Mouse (Mus musculus) midbrain, embryonic 11.5 days (tissue): ENCODE data around the gene B3glct. TPM values are rescaled to one million over a fixed set of nuclear protein-coding genes. Genes with fewer than 3 reads are reported as not detected.

Source experiments
- ATAC-seq: fragments of 200-750 bp; cut with Nextera tagmentation; 2 replicates; pipeline ENCODE4 v1.8.0; 2017; ENCODE audit warnings: moderate TSS enrichment, moderate library complexity; ENCODE audit not compliant: low FRiP score
- DNase-seq: peaks from one replicate; pipeline ENCODE4 v3.0.0; 2015; ENCODE audit warnings: low spot score; ENCODE audit errors: missing footprints
- H3K27ac ChIP-seq: fragments of 300-500 bp; sonication (generic); 2 replicates; pipeline ENCODE4 v1.5.1; 2014; ENCODE audit warnings: low read depth, low read length
- H3K27me3 ChIP-seq: fragments of 300-500 bp; sonication (generic); 2 replicates; pipeline ENCODE4 v1.6.1; 2014; ENCODE audit warnings: mild to moderate bottlenecking, low read length, moderate library complexity, mixed read lengths; ENCODE audit not compliant: control insufficient read depth, insufficient read depth
- H3K36me3 ChIP-seq: fragments of 300-500 bp; sonication (generic); 2 replicates; pipeline ENCODE4 v1.6.1; 2014; ENCODE audit warnings: mild to moderate bottlenecking, low read length, moderate library complexity, mixed read lengths; ENCODE audit not compliant: control insufficient read depth, insufficient read depth
- H3K4me1 ChIP-seq: fragments of 300-500 bp; sonication (generic); 2 replicates; pipeline ENCODE4 v1.6.1; 2014; ENCODE audit warnings: low read length; ENCODE audit not compliant: control insufficient read depth, insufficient read depth
- H3K4me2 ChIP-seq: fragments of 300-500 bp; sonication (generic); 2 replicates; pipeline ENCODE4 v1.6.1; 2014; ENCODE audit warnings: mild to moderate bottlenecking, moderate library complexity
- H3K4me3 ChIP-seq: fragments of 300-500 bp; sonication (generic); 2 replicates; pipeline ENCODE4 v1.5.1; 2014; ENCODE audit warnings: low read depth, low read length
- H3K9ac ChIP-seq: fragments of 300-500 bp; sonication (generic); 2 replicates; pipeline ENCODE4 v1.6.1; 2014; ENCODE audit warnings: low read length
- H3K9me3 ChIP-seq: fragments of 300-500 bp; sonication (generic); 2 replicates; pipeline ENCODE4 v1.6.1; 2016; ENCODE audit warnings: low read length; ENCODE audit not compliant: control insufficient read depth
- WGBS: fragments of 180-500 bp; shearing (Covaris S2); extraction: QIAGEN DNeasy Blood & Tissue Kit; methylation state at CpG from one replicate; pipeline ENCODE4 v1.1.7; 2014; 5-methylcytosine and 5-hydroxymethylcytosine counted together
- polyA plus RNA-seq: library from polyadenylated mRNA; unstranded; fragments of >200 nt; fragmentation: Nextera tagmentation; extraction: Ambion mirVana; gene quantifications from 2 replicates; pipeline ENCODE4 v1.2.1, GENCODE M21; 2014

B3glct gene
- polyA plus RNA-seq, 1 experiment from 2014 or later: 16.0 TPM

DNA sequence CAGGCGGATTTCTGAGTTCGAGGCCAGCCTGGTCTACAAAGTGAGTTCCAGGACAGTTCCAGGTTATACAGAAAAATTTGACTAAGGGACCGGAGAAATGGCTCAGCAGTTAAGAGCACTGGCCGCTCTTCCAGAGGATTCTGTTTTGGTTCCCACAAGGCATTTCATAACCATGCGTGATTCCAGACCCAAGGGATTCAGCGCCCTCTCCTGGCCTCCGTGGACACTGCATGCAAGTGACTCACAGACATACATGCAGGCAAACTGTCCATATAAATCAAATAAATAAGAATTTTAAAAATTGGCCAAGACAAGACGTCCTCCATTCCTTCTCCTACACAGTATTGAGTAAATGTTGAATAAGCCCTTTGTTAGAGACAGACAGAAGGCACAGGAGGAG is 53.7 kb downstream of the B3glct start:
- DNase-seq (peak; percentile 84), ATAC-seq (no peak)
- H3K9me3 ChIP-seq: peaks cover 3% of the 10 kb centered on the region; the same call in 1 of the 2 replicates
- WGBS: 92% methylated on average over 8 of the region's 8 CpGs
- H3K4me2 ChIP-seq: no peak overlapping the region
- H3K4me1 ChIP-seq: no peaks in the 10 kb centered on the region
- no peak overlapping the region for H3K9ac ChIP-seq
- 0 out of 2 replicates have a peak, but pooled peaks cover 4% of the 10 kb centered on the region for H3K36me3 ChIP-seq
- no peak overlapping the region for H3K4me3 ChIP-seq
- H3K27ac ChIP-seq: no peak overlapping the region
- H3K27me3 ChIP-seq: no peaks in the 10 kb centered on the region

DNA sequence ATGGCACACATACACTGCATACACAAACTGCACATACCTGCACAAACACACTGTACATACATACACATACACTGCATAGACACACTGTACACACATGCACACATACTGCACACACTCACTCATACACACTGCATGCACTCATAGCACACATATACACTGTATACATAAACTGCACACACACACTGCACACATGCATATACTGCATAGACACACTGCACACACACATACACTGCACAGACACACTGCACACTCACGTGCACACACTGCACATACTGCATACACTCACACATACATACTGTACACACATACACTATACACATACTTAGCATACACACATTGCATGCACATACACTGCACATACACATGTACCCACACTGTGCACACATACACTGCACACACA is 59.2 kb downstream of the B3glct start:
- DNase-seq (no peak), ATAC-seq (no peak)
- 97% methylated on average over 1 of the region's 1 CpGs for WGBS
- Histone ChIP-seq H3K27me3 (no peaks in the 10 kb centered on the region), H3K27ac (no peak overlapping the region), H3K4me2 (no peak overlapping the region), H3K9ac (no peak overlapping the region), H3K9me3 (peaks cover 5% of the 10 kb centered on the region; the same call in 1 of the 2 replicates), H3K36me3 (no peaks in the 10 kb centered on the region), H3K4me1 (no peaks in the 10 kb centered on the region), H3K4me3 (no peak overlapping the region)

DNA sequence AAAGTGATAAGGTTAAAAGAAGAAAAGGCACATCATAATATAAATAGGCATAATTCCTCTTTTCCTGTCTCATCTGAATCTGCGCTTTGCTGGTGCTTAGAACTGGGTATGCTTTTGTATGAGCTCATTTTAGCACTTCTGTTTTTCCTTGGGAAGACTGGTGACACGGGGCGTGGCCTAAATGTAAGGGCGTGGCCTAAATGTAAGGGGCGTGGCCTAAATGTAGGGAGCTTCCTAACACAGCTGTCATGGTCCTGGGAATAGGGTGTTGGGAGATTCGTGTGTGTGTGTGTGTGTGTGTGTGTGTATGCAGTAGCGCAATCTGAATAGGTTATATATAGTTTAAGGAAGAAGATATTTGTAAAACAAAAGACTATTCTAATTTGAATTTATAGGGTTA is 62.1 kb downstream of the B3glct start:
- no peak overlapping the region for H3K27ac ChIP-seq
- no peak overlapping the region for H3K4me2 ChIP-seq
- H3K4me3 ChIP-seq: no peak overlapping the region
- H3K9me3 ChIP-seq: peaks cover 2% of the 10 kb centered on the region; the same call in 1 of the 2 replicates
- no peaks in the 10 kb centered on the region for H3K4me1 ChIP-seq
- ATAC-seq (no peak), DNase-seq (no peak)
- H3K9ac ChIP-seq: no peak overlapping the region
- 88% methylated on average over 7 of the region's 7 CpGs for WGBS
- no peaks in the 10 kb centered on the region for H3K27me3 ChIP-seq
- no peaks in the 10 kb centered on the region for H3K36me3 ChIP-seq

DNA sequence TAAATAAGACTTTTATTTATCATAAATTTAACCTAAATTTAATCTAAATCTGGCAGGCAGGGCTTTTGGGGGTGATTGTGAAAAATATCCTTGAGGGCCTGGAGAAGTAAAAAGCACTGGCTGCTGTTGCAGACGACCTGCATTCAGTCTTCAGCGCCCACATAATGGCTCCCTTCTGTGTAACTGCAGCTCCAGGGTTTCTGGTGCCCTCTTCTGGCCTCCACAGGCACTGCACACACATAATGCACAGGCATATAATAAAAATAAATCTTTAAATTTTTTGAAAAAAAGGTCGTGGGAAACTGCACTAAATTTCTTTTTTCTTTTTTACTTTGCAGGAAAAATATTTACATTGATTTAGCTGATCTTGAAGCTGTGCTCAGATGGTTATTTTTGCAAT is 62.7 kb downstream of the B3glct start:
- Histone ChIP-seq H3K4me1 (no peaks in the 10 kb centered on the region), H3K36me3 (no peaks in the 10 kb centered on the region), H3K4me3 (no peak overlapping the region), H3K27ac (no peak overlapping the region), H3K4me2 (no peak overlapping the region), H3K9me3 (peaks cover 2% of the 10 kb centered on the region; the same call in 1 of the 2 replicates), H3K27me3 (no peaks in the 10 kb centered on the region), H3K9ac (no peak overlapping the region)
- DNase-seq (no peak), ATAC-seq (no peak)
- WGBS: 81% methylated on average over 3 of the region's 3 CpGs

DNA sequence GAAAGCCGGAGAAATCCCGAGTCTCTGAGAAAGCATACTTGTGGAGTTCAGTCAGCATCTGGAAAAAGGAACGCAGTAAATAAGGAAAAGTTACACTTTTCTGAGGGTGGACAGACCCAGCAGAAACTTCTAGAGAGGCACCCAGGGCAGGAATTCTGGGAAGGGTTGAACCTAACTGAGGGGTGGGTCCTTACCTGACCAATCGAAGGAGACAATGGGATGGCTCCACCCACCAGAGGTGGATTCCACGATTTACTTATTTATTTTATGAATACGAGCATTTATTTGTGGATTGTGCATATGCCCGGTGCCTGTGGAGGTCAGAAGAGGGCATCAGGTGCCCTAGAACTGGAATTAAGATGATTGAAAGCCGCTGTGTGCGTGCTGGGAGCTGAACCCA is 64.3 kb downstream of the B3glct start:
- no peaks in the 10 kb centered on the region for H3K27me3 ChIP-seq
- no peak overlapping the region for H3K9ac ChIP-seq
- peaks cover 2% of the 10 kb centered on the region; the same call in 1 of the 2 replicates for H3K9me3 ChIP-seq
- no peaks in the 10 kb centered on the region for H3K36me3 ChIP-seq
- DNase-seq: no peak
- 96% methylated on average over 9 of the region's 9 CpGs for WGBS
- no peak overlapping the region for H3K27ac ChIP-seq
- ATAC-seq: no peak
- no peak overlapping the region for H3K4me3 ChIP-seq
- no peak overlapping the region for H3K4me2 ChIP-seq
- no peaks in the 10 kb centered on the region for H3K4me1 ChIP-seq

DNA sequence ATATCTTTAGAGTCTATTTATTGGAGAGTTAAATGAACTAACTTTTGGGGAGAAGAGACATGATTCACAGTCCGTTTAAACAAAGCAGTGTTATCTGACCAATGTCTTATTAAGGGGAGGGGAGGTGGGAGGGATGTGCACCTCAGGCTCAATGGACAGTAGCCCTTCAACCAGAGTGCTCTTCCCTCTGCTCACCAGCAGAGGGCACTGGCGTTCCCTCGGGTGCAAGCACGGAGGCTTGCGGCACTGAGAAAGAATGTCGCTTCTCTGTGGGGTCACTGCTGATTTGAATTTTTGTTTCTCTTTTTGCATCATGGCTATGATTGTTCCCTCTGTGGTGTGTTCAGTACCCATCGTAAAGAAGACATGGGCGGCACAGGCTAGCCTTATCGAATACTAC is 67.0 kb downstream of the B3glct start:
- Histone ChIP-seq H3K9me3 (peaks cover 2% of the 10 kb centered on the region; the same call in 1 of the 2 replicates), H3K4me3 (no peak overlapping the region), H3K27ac (no peak overlapping the region), H3K4me1 (no peaks in the 10 kb centered on the region), H3K9ac (no peak overlapping the region), H3K27me3 (no peaks in the 10 kb centered on the region), H3K4me2 (no peak overlapping the region), H3K36me3 (0 out of 2 replicates have a peak, but pooled peaks cover 2% of the 10 kb centered on the region)
- DNase-seq: no peak
- 94% methylated on average over 9 of the region's 9 CpGs for WGBS
- ATAC-seq: no peak

DNA sequence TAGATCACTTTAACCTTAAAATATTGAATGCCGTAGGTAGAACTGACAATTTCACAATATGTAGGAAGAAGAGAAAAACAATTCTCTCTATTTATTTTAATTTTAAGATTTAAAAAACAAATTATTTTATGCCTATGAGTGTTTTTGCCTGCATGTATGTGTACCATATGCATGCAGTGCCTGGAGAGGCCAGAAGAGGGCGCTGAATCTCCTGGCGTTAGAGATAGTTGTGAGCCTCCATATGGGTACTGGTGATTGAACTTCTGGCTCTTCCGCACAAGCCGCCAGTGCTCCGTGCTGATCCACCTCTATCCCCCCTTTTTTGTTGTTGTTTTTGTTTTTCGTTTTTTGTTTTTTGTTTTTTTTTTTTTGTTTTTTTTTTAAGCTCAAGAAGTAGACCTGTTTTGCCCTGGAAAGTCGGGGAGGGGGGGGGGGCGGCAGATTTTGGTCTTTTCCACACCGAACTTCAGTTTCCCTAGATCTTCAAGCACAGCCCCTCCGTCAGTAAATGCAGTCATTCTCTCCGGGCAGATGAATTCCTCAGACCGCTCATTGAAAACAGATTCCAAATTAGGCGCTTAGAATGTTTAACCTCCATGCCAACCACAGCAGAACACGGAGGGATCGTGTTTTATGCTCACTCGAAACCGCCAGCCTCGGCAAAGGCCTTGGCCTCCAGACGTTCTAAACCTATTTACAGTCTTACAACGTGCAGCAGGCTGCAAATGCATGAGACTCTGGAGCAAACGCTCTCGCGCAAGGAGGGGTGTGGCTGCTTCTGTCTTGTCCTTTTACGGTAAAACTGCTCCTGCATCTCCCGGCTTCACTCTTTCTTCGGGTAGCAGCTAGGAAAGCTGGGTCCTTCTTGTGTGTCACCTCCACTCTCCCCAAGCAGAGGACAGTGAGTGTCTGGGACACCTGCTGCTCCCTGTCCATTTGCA is 70.9 kb downstream of the B3glct start:
- Histone ChIP-seq H3K36me3 (peaks cover 4% of the 10 kb centered on the region; the same call in 1 of the 2 replicates), H3K4me1 (no peaks in the 10 kb centered on the region), H3K4me2 (no peak overlapping the region), H3K27me3 (no peaks in the 10 kb centered on the region), H3K4me3 (no peak overlapping the region), H3K27ac (no peak overlapping the region), H3K9me3 (no peaks in the 10 kb centered on the region), H3K9ac (no peak overlapping the region)
- WGBS: 86% methylated on average over 27 of the region's 27 CpGs
- no peak for ATAC-seq
- no peak for DNase-seq

DNA sequence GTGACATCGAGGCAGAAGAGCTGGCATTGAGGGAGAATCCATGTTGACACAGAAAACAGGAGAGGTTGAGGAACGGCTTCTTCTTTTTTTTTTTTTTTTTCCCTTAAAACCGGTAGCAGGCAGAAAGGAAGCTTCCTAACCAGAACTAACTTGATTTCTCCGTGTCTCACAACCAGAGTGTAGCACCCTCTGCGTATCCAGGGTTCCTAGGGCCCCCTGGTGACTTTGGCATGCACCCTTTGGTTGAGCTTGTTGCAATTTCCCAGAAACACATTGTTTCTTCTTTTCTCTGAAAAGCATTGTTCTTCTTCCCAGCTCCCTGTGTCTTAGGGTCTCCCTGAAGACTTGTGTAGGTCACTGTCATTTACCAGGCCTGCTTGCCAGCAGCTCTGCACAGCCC is 73.8 kb downstream of the B3glct start:
- H3K36me3 ChIP-seq: peaks cover 4% of the 10 kb centered on the region; the same call in 1 of the 2 replicates
- H3K4me3 ChIP-seq: no peak overlapping the region
- 53% methylated on average over 5 of the region's 5 CpGs for WGBS
- H3K4me1 ChIP-seq: no peaks in the 10 kb centered on the region
- H3K27me3 ChIP-seq: no peaks in the 10 kb centered on the region
- H3K9me3 ChIP-seq: no peaks in the 10 kb centered on the region
- H3K27ac ChIP-seq: no peak overlapping the region
- no peak for ATAC-seq
- no peak for DNase-seq
- H3K9ac ChIP-seq: no peak overlapping the region
- H3K4me2 ChIP-seq: no peak overlapping the region

DNA sequence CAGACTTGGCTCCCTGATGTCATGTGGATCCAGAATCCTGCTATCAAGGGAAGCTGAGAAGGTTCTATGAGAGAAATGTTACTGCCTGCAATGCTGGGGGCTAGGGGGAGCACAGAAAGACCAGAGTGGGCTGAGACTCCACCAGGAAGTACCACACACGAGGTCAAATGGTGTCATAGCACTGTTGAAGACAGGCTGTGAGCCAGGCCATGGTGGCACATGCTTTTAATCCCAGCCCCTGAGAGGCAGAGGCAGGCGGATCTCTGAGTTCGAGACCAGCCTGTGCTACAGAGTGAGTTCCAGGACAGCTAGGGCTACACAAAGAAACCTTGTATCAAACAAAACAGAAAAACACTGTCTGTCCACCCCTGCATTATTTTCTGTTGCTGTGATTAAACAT is 75.0 kb downstream of the B3glct start:
- WGBS: 89% methylated on average over 3 of the region's 3 CpGs
- DNase-seq (no peak), ATAC-seq (no peak)
- H3K27ac ChIP-seq: no peak overlapping the region
- H3K4me1 ChIP-seq: no peaks in the 10 kb centered on the region
- H3K36me3 ChIP-seq: peaks cover 4% of the 10 kb centered on the region; the same call in 1 of the 2 replicates
- H3K9ac ChIP-seq: no peak overlapping the region
- no peak overlapping the region for H3K4me2 ChIP-seq
- H3K4me3 ChIP-seq: no peak overlapping the region
- no peaks in the 10 kb centered on the region for H3K27me3 ChIP-seq
- no peaks in the 10 kb centered on the region; the same call in 1 of the 2 replicates for H3K9me3 ChIP-seq
